Mouse (Mus musculus): Measurements from ENCODE around the gene Apoa2. TPM values are rescaled to one million over a fixed set of nuclear protein-coding genes. Genes with fewer than 3 reads are reported as not detected.

Apoa2 gene
- polyA plus RNA-seq, 1 experiment from 2014 or later: 3.5 TPM

GRCm38 (mm10) chr1:171230215-171230614 is 5.4 kb downstream of the Apoa2 start:
- no peak overlapping the region for H3K4me2 ChIP-seq (replicated peaks; ENCODE audit: low read depth, low read length)
- no peak overlapping the region for H3K27ac ChIP-seq (ENCODE audit: low read depth, low read length)

GRCm38 (mm10) chr1:171231844-171232243 is 7.0 kb downstream of the Apoa2 start:
- Histone ChIP-seq H3K27me3 (ENCODE audit: control insufficient read depth, insufficient read depth, low read length) (no peaks in the 10 kb centered on the region), H3K4me2 (replicated peaks; ENCODE audit: low read depth, low read length) (no peak overlapping the region), H3K36me3 (ENCODE audit: control insufficient read depth, insufficient read depth, low read length) (peaks cover 38% of the 10 kb centered on the region), H3K27ac (ENCODE audit: low read depth, low read length) (no peak overlapping the region), H3K4me3 (ENCODE audit: low read length) (no peak overlapping the region), H3K4me1 (ENCODE audit: control insufficient read depth, insufficient read depth, low read length) (0 out of 2 replicates have a peak, but pooled peaks cover 5% of the 10 kb centered on the region), H3K9ac (ENCODE audit: low read depth, low read length) (no peak overlapping the region), H3K9me3 (ENCODE audit: control insufficient read depth, low read length) (no peaks in the 10 kb centered on the region)
- WGBS: 78% methylated on average over 4 of the region's 4 CpGs
- no peak for ATAC-seq (ENCODE audit: low FRiP score, low TSS enrichment)

More at GRCm38 (mm10) chr1:171230215-171230614, 5.4 kb downstream of the Apoa2 start:
- Histone ChIP-seq H3K27me3 (ENCODE audit: control insufficient read depth, insufficient read depth, low read length) (no peaks in the 10 kb centered on the region), H3K9me3 (ENCODE audit: control insufficient read depth, low read length) (no peaks in the 10 kb centered on the region), H3K4me3 (ENCODE audit: low read length) (no peak overlapping the region), H3K9ac (ENCODE audit: low read depth, low read length) (no peak overlapping the region), H3K4me1 (ENCODE audit: control insufficient read depth, insufficient read depth, low read length) (0 out of 2 replicates have a peak, but pooled peaks cover 5% of the 10 kb centered on the region), H3K36me3 (ENCODE audit: control insufficient read depth, insufficient read depth, low read length) (peaks cover 22% of the 10 kb centered on the region)
- no peak; the same call in 1 of the 2 replicates for ATAC-seq (ENCODE audit: low FRiP score, low TSS enrichment)
- WGBS: 70% methylated on average over 3 of the region's 3 CpGs

DNA sequence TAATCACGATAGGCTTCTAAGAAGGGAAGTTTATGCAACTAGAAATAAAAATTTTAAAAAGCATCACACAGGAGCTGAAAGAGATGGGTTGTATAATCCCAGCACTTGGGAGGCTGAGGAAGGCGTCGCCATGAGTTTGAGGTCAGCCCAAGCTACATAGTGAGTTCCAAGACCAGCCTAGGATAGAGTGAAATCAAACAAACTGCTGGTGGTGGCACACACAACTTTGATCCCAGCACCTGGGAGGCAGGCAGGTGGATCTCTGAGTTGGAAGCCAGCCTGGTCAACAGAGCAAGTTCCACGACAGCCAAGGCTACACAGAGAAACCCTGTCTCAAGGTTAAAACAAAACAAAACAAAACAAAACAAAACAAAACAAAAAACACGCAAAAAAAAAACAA is 7.5 kb downstream of the Apoa2 start:
- no peak overlapping the region for H3K9ac ChIP-seq (ENCODE audit: low read depth, low read length)

DNA sequence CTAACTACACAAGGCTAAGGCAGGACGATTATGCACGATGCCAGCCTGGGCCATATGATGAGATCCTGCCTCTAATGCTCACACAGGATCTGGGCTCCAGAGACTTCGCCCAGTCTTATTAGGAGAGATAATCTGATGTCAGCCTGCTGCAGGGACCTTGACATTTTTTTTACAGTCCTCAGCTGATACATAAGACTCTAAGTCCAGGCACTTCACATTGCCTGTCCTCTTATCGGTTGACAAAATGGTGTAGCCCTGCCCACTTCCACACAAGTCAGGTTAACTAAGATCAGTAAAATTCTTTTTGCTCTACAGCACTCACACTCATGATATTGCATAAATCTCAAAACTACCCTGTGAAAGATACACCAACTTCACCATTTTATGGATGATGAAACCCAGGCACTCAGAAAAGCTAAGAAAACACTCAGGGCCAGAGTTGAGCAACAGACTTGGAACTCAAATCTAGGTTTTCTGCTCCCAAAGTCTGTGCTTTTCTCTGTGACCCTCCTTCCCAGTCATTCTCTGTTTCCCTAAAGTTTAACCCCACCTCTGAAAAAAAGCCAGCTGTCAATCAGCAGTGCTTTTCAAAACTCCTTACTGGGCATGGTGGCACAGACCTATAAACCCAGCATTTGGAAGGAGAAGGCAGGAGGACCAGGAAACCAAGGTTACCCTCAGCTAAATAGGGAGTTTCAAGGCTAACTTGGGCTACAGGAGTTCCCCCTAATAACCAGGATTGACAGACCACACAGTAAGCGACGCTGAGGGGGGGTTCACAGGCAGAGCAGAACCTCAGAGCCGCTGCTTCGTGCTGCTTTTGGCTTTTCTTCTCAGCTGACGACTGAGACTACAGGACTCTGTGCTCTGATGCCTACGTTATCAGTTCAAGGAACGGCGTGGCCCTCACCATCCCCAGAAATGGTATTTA is 8.2 kb downstream of the Apoa2 start:
- Histone ChIP-seq H3K4me2 (replicated peaks; ENCODE audit: low read depth, low read length) (no peak overlapping the region), H3K9me3 (ENCODE audit: control insufficient read depth, low read length) (no peaks in the 10 kb centered on the region), H3K27ac (ENCODE audit: low read depth, low read length) (no peak overlapping the region), H3K27me3 (ENCODE audit: control insufficient read depth, insufficient read depth, low read length) (no peaks in the 10 kb centered on the region), H3K4me3 (ENCODE audit: low read length) (no peak overlapping the region), H3K4me1 (ENCODE audit: control insufficient read depth, insufficient read depth, low read length) (0 out of 2 replicates have a peak, but pooled peaks cover 5% of the 10 kb centered on the region), H3K9ac (ENCODE audit: low read depth, low read length) (no peak overlapping the region), H3K36me3 (ENCODE audit: control insufficient read depth, insufficient read depth, low read length) (peaks cover 50% of the 10 kb centered on the region)
- WGBS: 88% methylated on average over 12 of the region's 12 CpGs
- no peak for ATAC-seq (ENCODE audit: low FRiP score, low TSS enrichment)

More for the DNA sequence above, 7.5 kb downstream of the Apoa2 start:
- no peak overlapping the region for H3K27ac ChIP-seq (ENCODE audit: low read depth, low read length)
- no peaks in the 10 kb centered on the region for H3K27me3 ChIP-seq (ENCODE audit: control insufficient read depth, insufficient read depth, low read length)
- H3K4me1 ChIP-seq (ENCODE audit: control insufficient read depth, insufficient read depth, low read length): 0 out of 2 replicates have a peak, but pooled peaks cover 5% of the 10 kb centered on the region
- WGBS: 87% methylated on average over 5 of the region's 5 CpGs
- H3K9me3 ChIP-seq (ENCODE audit: control insufficient read depth, low read length): no peaks in the 10 kb centered on the region
- ATAC-seq (ENCODE audit: low FRiP score, low TSS enrichment): no peak
- H3K36me3 ChIP-seq (ENCODE audit: control insufficient read depth, insufficient read depth, low read length): peaks cover 43% of the 10 kb centered on the region
- H3K4me2 ChIP-seq (replicated peaks; ENCODE audit: low read depth, low read length): no peak overlapping the region
- H3K4me3 ChIP-seq (ENCODE audit: low read length): no peak overlapping the region

- H3K9ac ChIP-seq (ENCODE audit: low read depth, low read length): no peak within 1 kb of the TSS
- H3K4me1 ChIP-seq (ENCODE audit: control insufficient read depth, insufficient read depth, low read length): 0 out of 2 replicates have a peak, but pooled peaks cover 5% of the 10 kb centered on the region
- no peak for ATAC-seq (ENCODE audit: low FRiP score, low TSS enrichment)
- H3K9me3 ChIP-seq (ENCODE audit: control insufficient read depth, low read length): no peaks in the 10 kb centered on the region
- no peak within 1 kb of the TSS for H3K4me2 ChIP-seq (replicated peaks; ENCODE audit: low read depth, low read length)
- WGBS: 88% methylated on average over 14 of the region's 14 CpGs
- H3K27me3 ChIP-seq (ENCODE audit: control insufficient read depth, insufficient read depth, low read length): no peaks in the 10 kb centered on the region
- no peak within 1 kb of the TSS for H3K4me3 ChIP-seq (ENCODE audit: low read length)
- no peak within 1 kb of the TSS for H3K27ac ChIP-seq (ENCODE audit: low read depth, low read length)
- H3K36me3 ChIP-seq (ENCODE audit: control insufficient read depth, insufficient read depth, low read length): peaks cover 61% of the 10 kb centered on the region
Observed at GRCm38 (mm10) chr1:171234126-171234525, 9.3 kb downstream of the Apoa2 start, which contains the start of gene Fcer1g. Fcer1g (minus strand) TSS chr1:171234365.

DNA sequence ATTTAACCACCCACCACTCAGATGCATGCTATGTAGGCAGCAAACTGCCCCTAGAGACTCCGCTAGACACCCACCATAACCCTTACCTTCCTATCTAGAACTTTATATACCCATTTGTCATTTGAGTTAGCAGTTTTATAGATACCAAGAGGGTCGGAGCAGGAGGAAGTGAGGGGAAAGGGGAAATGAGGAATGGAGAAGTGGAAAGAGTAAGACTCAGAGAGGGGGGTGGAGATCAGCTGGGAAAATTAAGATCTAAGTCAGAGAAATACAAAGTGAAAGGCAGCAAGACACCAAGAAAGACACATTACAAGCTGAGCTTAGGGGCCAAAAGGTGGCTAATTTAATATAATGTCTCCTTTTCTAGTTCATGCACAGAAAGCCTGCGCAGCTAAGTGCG is 9.7 kb downstream of the Apoa2 start:
- ATAC-seq (ENCODE audit: low FRiP score, low TSS enrichment): no peak
- Histone ChIP-seq H3K4me2 (replicated peaks; ENCODE audit: low read depth, low read length) (no peak overlapping the region), H3K9ac (ENCODE audit: low read depth, low read length) (no peak overlapping the region), H3K36me3 (ENCODE audit: control insufficient read depth, insufficient read depth, low read length) (peaks cover 65% of the 10 kb centered on the region), H3K27ac (ENCODE audit: low read depth, low read length) (no peak overlapping the region), H3K27me3 (ENCODE audit: control insufficient read depth, insufficient read depth, low read length) (no peaks in the 10 kb centered on the region), H3K4me3 (ENCODE audit: low read length) (no peak overlapping the region), H3K9me3 (ENCODE audit: control insufficient read depth, low read length) (no peaks in the 10 kb centered on the region), H3K4me1 (ENCODE audit: control insufficient read depth, insufficient read depth, low read length) (0 out of 2 replicates have a peak, but pooled peaks cover 3% of the 10 kb centered on the region)
- 78% methylated on average over 4 of the region's 4 CpGs for WGBS

DNA sequence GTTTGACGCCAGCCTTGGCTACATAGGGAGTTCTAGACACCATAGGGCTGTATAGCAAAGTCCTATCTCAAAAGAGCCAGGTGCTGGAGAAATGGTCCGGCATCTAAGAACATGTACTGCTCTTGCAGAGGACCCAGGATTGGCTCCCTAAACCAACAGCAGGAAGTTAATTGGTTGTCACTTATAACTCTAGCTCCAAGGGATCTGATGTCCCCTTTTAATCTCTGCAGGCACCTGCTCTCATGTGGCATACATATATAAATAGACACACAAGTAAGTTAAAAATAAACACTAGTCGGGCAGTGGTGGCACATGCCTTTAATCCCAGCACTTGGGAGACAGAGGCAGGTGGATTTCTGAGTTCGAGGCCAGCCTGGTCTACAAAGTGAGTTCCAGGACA is 10.9 kb downstream of the Apoa2 start:
- H3K4me1 ChIP-seq (ENCODE audit: control insufficient read depth, insufficient read depth, low read length): no peaks in the 10 kb centered on the region
- WGBS: 91% methylated on average over 4 of the region's 4 CpGs
- no peak overlapping the region for H3K4me2 ChIP-seq (replicated peaks; ENCODE audit: low read depth, low read length)
- H3K4me3 ChIP-seq (ENCODE audit: low read length): no peak overlapping the region
- H3K9ac ChIP-seq (ENCODE audit: low read depth, low read length): no peak overlapping the region
- peaks cover 77% of the 10 kb centered on the region for H3K36me3 ChIP-seq (ENCODE audit: control insufficient read depth, insufficient read depth, low read length)
- no peaks in the 10 kb centered on the region for H3K27me3 ChIP-seq (ENCODE audit: control insufficient read depth, insufficient read depth, low read length)
- no peak for ATAC-seq (ENCODE audit: low FRiP score, low TSS enrichment)
- no peak overlapping the region for H3K27ac ChIP-seq (ENCODE audit: low read depth, low read length)
- H3K9me3 ChIP-seq (ENCODE audit: control insufficient read depth, low read length): no peaks in the 10 kb centered on the region

- Histone ChIP-seq H3K4me1 (ENCODE audit: control insufficient read depth, insufficient read depth, low read length) (no peaks in the 10 kb centered on the region), H3K27ac (ENCODE audit: low read depth, low read length) (no peak overlapping the region), H3K4me3 (ENCODE audit: low read length) (no peak overlapping the region), H3K4me2 (replicated peaks; ENCODE audit: low read depth, low read length) (no peak overlapping the region), H3K27me3 (ENCODE audit: control insufficient read depth, insufficient read depth, low read length) (no peaks in the 10 kb centered on the region), H3K9me3 (ENCODE audit: control insufficient read depth, low read length) (no peaks in the 10 kb centered on the region), H3K9ac (ENCODE audit: low read depth, low read length) (no peak overlapping the region), H3K36me3 (ENCODE audit: control insufficient read depth, insufficient read depth, low read length) (peaks cover 93% of the 10 kb centered on the region)
- WGBS: 81% methylated on average over 6 of the region's 6 CpGs
- no peak for ATAC-seq (ENCODE audit: low FRiP score, low TSS enrichment)
Observed at GRCm38 (mm10) chr1:171237438-171237837, 12.6 kb downstream of the Apoa2 start.

DNA sequence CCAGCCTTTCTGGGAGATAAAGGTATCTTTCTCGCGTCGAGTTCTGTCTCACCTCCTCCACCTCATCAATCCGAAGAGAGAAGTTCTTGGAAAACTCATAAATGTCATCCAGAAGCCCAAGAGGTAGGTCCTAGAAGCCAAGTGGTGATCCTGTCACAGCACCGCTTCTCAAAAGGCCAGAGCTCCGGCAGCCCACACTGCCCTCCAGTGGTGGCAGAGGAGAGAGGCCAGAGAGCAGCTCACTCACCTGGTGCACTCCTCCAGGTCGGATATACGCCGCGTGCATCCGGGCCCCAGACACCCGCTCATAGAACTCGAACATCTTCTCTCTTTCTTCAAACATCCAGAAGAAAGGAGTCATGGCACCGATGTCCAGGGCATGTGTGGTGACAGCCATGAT is 13.6 kb downstream of the Apoa2 start:
- 72% methylated on average over 14 of the region's 14 CpGs for WGBS
- no peak for ATAC-seq (ENCODE audit: low FRiP score, low TSS enrichment)
- Histone ChIP-seq H3K4me3 (ENCODE audit: low read length) (no peak overlapping the region), H3K9me3 (ENCODE audit: control insufficient read depth, low read length) (no peaks in the 10 kb centered on the region), H3K4me2 (replicated peaks; ENCODE audit: low read depth, low read length) (no peak overlapping the region), H3K9ac (ENCODE audit: low read depth, low read length) (no peak overlapping the region), H3K27ac (ENCODE audit: low read depth, low read length) (no peak overlapping the region), H3K36me3 (ENCODE audit: control insufficient read depth, insufficient read depth, low read length) (peaks cover 99% of the 10 kb centered on the region), H3K4me1 (ENCODE audit: control insufficient read depth, insufficient read depth, low read length) (no peaks in the 10 kb centered on the region), H3K27me3 (ENCODE audit: control insufficient read depth, insufficient read depth, low read length) (no peaks in the 10 kb centered on the region)
